Mouse (Mus musculus) frontal cortex, postnatal 25 days (tissue): ENCODE measurements around the gene Smtnl1.

Source experiments
- DNase-seq, 2 experiments: peaks; one replicate each; pipeline ENCODE4 v3.0.0; 2022; ENCODE audit warnings: low spot score in 2 of 2

The Smtnl1 gene

DNA sequence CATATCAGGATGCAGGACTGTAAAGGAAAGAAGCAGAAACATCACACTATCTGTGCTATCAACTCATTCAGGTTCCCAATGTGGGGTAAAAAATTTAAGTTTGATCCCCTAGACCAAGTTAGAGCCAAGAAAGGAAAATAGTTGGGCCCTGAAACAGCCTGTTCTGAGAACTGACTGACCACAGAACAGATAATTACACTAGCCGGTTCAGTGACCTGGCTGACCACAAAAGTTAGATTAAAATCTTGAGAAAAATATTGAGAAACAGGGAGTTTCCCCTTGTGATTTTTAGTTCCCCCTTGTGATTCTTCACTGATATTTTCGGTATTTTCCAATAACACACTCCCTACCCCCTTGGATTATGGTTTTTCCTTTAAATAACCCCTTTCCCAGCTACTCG is 28.6 kb downstream of the Smtnl1 start:
- DNase-seq: no peak

DNA sequence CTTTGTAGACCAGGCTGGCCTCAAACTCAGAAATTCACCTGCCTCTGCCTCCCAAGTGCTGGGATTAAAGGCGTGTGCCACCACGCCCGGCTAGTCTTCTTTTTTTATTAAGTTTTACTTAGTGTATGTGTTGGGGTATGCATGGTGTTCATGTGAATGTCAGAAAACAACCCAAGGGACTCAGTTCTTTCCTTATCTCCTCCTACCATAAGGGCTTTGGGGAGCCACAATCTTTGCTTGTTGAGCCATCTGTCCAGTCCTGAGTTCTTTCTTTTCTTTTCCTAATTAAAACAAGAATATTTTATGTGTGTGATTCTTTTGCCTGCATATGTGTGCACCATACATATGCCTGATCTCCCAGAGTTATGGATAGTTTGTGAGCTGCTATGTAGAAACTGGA is 29.3 kb downstream of the Smtnl1 start:
- no peak for DNase-seq

DNA sequence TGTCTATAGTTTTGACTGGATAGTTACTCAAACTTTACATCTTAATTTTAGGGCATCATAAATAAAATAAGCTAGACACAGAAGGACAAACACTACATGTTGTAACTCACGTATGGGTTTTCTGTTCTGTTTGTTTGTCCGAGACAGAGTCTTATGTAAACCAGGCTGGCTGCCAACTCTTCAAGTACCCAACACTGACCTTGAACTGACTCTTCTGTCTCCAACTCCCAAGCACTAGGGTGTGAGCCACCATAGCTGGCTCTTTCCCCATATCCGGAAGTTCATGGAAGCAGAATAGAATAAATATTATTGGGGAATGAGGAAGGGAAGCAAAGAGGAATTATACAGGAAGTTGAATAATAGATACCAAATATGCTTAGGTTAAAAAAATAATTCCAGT is 29.9 kb downstream of the Smtnl1 start:
- DNase-seq: no peak

DNA sequence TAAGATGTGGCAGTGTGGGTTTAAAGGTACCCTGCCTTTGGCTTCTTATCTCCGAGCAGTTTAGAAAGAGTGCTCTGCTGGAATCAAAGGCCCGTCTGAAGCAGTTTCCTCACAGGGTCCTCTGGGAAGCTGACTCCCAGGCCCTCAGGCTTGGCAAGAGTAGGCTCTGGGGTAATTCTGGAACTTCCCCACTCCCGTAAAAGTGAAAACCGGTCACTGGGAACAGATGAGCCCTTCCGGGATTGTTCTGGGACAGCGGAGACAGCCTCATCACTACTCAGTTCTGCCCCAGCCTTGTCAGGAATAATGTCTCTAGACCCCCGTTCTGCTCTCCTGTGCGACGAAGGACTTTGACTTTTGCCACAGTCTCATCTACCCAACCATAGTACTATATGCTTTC is 32.0 kb downstream of the Smtnl1 start:
- no peak for DNase-seq

DNA sequence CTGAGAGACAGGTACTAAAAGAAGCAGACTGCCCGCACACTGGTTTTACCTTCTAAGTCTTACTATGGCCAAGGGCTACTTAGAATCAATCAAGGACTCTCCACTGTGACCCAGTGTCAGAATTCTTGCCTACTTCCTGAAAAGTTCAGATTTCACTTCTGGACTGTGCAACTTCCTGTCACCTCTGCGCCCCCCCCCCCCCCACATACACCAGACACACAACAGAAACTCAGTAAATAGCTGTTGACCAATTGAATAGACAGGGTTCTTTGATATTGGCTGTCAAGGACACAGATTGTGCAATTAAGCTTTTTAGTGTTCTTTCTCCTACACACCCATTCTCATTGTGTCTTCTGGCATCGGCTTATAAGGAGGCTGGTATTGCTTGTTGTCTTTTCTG is 34.1 kb downstream of the Smtnl1 start:
- DNase-seq: no peak

DNA sequence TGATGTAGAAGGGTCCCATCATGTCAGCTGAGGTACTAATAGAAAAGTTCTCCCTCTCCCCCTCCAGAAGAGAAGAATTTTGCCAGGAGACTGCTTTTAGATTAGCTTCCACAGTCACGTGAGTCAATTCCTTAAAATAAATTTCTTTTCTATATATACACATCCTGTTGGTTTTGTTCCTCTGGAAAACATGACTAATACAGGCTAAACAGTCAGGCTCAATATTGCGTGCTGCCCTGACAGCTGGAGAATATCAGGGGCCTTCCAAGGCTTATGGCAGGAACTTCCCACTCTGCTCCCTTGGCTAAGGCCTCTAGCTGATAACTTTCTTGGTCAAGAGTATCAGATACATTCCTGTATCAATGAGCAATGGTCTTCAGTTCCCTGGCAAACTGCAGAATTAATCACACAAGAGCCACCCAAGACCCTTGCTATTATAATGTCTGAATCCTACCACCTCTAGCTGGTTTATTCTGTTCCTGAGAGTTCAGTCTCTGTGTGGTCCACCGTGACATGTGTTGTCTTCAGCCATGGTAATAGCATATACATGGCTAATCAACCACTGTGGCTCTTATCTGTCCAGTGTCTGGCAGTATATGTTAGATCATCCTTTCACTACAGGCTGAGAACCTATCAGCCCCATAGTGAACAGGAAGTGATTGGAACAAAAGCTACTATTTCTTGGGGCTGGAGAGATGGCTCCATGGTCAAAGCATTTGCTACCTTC is 38.4 kb downstream of the Smtnl1 start:
- DNase-seq: no peak

DNA sequence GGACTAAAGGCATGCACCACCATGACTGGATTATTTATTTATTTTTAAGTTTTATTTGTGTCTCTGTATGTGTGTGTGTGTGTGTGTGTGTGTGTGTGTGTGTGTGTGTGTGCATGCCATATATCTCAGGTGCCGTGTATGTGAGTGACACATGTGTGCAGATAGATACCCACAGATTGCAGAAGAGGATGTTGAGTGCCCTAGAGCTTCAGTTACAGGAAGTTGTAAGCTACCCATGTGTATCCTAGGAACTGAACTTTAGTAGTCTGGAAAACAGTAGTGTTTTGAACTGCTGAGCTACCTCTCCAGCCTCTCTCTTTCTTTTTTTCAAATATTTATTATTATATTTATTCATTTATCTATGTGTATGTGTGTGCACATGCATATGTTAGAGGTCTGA is 39.1 kb downstream of the Smtnl1 start:
- no peak for DNase-seq

DNA sequence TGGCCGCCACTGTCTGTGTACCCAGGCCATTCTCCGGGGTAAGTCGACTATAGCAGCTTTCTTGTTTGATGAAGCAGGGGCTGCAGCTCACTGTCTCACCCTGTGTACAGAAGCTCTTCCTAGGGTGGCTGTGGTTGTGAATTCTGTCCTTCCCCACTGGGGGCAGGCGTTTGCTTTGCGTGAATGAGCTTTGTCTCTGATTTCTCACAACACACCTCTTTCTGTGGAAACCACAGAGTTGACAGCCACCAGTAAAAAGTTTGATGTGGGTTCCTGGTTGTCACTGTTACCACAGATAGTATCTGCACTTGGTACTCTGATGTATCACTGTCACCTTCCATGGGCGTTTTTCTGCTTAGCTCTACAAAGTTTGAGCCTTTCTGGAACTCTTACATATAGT is 43.2 kb downstream of the Smtnl1 start:
- no peak for DNase-seq

DNA sequence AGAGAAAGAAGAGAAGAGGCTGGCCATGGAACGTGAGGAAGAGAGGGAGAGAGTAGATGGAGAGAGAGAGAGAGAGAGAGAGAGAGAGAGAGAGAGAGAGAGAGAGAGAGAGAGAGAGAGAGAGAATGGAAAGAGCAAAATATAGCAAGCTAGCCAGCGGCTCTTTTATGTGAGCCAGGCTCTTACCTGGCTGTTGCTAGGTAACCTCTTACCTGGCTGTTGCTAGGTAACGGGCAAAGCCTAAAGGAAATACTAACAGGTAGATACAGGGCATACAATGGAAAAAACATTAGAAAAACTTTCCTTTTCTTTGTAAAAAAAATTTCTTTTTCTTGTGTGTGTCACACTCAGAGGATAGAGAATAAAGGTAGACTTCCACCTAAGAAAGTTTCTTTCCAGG is 44.7 kb downstream of the Smtnl1 start:
- no peak for DNase-seq

DNA sequence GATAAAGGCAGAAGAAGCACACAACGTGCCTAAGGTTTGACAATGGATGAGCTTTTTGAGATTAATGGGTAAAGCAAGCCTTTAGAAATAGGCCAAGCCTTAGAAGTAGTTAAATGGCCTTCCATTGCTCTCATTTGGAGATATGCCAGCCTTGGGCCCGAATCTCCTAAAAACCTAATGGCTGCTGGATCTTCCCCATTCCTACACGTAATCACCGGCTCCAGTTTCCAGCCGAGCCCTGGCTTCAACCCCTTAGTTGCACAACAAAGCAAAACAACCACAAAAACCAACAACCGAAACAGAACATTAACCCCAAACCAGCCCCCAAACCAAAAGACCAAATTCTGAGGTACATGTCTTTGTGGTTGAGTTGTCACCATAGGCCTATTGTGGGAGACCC is 46.8 kb downstream of the Smtnl1 start:
- DNase-seq: no peak

DNA sequence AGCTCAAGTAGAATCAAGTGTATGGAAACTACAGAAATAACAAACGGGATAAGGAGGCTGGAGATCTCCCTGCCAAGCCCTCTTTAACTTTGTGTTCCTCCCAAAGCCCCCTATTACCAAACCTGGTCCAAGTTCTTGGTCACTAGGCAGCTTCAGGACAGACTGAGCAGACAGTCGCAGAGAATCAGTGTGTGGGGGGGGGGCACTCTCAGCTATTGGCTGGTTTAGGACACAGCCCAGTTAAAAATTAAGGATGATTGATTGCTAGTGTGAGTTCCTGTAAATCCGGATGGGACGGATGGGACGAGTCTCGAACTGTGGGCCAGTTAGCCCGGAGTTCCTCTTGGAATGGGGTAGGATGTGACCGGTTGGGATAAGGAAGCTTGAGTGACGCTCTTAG is 47.2 kb downstream of the Smtnl1 start, which contains the start of gene Serping1:
Serping1 (minus strand) TSS at position 204 of the 400 bp plus-strand sequence.
- DNase-seq: no peak

DNA sequence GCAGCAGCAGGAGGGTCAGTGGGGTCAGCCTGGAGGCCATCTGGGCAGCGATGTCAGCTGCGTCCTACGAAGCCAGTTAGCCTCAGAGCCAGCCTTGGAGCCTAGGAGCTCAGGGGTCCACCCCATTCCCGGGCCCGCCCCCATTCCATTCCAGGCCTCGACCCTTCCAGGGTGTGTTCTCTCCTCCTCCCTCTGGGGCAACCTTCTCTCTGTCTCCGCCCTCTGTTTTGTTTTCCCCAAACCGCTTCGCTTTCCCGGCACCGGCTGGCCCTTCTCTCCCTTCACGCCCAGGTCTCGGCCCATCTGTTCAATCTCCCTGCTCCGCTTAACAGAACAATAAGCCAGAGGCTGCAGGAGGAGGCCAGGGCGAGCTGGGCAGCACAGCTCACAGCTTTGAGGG is 47.7 kb downstream of the Smtnl1 start:
- DNase-seq: no peak

DNA sequence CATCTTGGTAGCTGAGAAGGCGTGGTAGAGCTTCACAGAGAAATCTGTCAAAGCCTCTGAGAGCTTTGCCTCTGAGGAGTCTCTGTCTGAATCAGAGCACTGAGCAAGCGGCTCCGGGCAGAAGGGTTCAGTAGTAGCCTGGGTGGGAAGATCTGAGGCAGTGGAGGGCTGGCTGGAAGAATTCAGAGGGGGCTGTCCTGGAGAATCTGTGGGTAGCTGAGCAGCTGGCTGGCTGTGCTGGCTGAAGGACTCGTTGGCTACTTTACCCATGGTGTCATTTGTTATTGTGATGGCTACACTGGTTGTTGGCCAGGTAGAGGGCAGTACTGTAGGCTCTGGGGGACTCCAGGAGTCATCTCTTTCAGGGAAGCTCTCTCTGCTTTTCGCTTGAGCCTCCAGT is 49.3 kb downstream of the Smtnl1 start:
- no peak for DNase-seq

DNA sequence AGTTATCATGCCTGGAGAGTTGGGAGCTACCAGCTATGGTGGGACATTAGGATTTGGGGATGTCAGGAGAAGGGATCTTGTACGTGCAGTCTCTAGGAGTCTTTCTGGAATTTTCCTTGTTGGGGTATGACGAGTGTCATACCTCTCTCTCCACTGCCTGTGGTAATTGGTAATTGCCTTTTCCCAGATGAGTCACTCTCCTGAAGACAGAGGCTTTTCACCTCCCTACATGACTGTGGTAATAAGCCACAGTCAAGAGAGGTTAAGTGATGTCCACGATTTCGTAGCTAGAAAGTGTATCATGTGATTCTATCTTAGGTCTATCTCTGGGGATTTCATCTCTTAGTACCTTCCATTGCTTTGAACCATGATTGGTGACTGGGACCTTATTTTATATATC is 50.0 kb downstream of the Smtnl1 start:
- no peak for DNase-seq

DNA sequence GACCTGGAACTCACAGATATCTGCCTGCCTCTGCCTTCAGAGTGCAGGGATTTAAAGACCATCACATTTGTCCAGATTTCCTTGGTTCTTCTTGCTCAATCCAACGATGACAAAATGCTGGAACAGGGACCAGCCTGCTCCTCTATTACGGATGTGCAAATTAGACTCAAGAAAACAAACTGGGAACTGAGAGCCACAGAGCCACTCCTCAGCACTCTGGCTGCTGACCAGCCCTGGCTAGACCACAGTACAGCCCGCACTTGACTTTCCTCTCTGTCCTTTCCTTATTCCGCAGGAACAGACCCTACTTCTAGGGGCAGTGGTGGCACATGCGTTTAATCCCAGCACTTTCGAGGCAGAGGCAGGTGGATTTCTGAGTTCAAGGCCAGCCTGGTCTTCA is 52.0 kb downstream of the Smtnl1 start:
- DNase-seq: no peak

DNA sequence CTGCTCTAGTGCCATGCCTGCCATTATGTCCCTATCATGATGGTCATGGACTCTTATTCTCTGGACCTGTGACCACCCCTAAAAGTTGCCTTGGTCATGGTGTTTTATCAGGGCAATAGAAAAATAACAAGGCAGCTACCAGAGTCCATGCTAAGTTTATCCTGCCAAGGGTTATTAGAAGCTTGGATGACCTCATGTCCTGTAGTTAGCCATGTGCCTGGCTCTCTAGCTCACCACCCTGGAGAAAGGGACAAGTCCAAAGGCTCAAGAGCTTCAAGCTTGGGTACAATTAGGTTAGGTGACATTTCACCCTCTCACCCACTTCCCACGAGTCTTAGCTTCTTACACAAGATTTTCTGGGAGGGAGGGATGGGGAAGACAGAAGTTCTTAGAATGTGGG is 59.6 kb downstream of the Smtnl1 start:
- DNase-seq: no peak

DNA sequence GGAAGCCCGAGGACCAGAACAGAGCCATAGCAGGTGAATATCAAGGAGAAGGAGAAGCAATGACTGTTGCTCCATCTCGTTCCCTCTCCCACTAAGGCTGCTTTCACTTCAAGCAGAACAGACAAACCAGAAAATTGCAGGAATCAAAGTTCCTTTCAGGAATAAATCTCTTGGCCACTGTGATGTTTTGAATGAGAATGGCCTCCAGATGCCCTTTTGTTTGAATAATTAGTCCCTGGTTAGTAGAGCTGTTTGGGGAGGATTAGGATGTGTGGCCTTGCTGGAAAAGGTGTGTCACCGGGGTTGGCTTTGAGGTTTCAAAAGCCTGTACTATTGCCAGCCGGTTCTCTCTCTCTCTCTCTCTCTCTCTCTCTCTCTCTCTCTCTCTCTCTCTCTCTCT is 60.2 kb downstream of the Smtnl1 start:
- no peak for DNase-seq

DNA sequence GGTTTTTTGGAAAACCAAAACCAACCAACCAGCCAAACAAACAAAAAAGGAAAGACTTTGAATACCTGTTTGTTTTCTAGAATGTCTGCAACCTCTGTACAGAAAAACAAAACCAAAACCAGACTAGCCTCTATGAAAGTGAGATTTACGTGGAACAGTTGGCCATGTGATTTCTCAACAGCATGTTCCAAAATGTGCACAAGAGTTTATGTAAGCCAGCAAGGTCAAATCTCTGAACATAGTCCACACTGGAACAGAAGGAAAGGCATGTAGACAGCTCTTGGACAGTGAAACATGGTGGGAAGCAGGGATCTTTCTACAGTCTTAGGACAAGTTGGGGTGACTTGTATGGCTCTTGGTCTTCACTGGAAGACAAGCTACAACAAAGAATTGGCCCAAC is 60.6 kb downstream of the Smtnl1 start:
- no peak for DNase-seq

DNA sequence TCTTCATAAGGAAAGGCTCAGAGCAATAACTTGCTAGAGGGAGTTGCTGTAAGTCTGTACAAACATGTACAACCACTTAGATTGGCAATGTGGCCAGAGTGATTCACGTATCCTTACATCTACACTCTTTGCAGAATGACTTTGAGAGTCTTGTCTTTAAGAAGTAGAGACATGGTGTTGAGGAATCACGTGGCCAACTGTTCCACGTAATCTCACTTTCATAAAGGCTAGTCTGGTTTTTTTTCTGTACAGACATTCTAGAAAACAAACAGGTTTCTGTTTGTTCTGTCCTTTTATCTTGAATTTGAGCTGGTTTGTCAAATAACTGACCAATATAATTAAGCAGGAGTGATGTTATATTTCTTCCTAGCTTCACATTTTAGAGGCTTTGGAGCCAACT is 61.1 kb downstream of the Smtnl1 start:
- no peak for DNase-seq
